Mouse (Mus musculus): ENCODE measurements around the gene Mroh3. TPM values are rescaled to one million over a fixed set of nuclear protein-coding genes. Genes with fewer than 3 reads are reported as not detected.

Gene Mroh3
- polyA plus RNA-seq, 1 experiment from 2014 or later, result 0.31 TPM

- H3K27me3 ChIP-seq, result no peaks in the 10 kb centered on the region
- WGBS, result 89% methylated on average over 7 of the region's 7 CpGs
- ATAC-seq (ENCODE audit: insufficient number of reproducible peaks, insufficient read depth, low FRiP score, low TSS enrichment), result no peak
These were observed 29.2 kb upstream of the Mroh3 start for GRCm38 (mm10) chr1:136241801-136242200.

GRCm38 (mm10) chr1:136238495-136238894 lies 25.9 kb upstream of the Mroh3 start:
- Histone ChIP-seq H3K4me1 (no peaks in the 10 kb centered on the region), H3K36me3 (no peaks in the 10 kb centered on the region), H3K4me3 (no peak overlapping the region), H3K27ac (no peak overlapping the region), H3K9ac (no peak overlapping the region), H3K9me3 (no peaks in the 10 kb centered on the region; the same call in 1 of the 2 replicates), H3K27me3 (no peaks in the 10 kb centered on the region), H3K4me2 (replicated peaks) (no peak overlapping the region)
- 90% methylated on average over 4 of the region's 4 CpGs for WGBS
- ATAC-seq (ENCODE audit: insufficient number of reproducible peaks, insufficient read depth, low FRiP score, low TSS enrichment), result no peak

More at GRCm38 (mm10) chr1:136241801-136242200, 29.2 kb upstream of the Mroh3 start:
- Histone ChIP-seq H3K4me3 (no peak overlapping the region), H3K27ac (no peak overlapping the region), H3K9me3 (no peaks in the 10 kb centered on the region; the same call in 1 of the 2 replicates), H3K4me2 (replicated peaks) (no peak overlapping the region), H3K36me3 (no peaks in the 10 kb centered on the region), H3K4me1 (no peaks in the 10 kb centered on the region), H3K9ac (no peak overlapping the region)

DNA sequence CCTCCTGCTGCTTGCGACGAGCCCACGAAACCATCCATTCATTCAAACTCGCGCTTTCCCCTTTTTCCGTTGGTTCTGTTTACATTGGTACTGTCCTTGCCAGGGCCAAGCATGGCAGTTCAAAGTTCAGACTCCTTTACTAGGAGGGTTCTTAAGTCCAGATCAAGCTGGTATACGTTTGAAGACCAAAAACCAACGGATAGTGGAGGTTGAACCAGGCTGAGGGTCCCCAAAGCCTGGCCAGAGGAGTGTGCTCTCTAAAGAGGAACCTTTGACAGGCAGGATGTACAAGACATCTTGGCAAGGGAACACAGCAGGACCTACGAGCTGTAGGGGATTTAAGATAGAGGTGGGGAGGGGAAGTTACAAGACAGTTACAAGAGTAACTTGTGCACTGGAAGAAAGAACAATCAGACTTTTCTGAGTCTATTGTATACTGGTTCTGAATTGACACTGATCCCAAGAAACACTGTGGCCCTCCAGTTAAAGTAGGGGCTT lies 22.0 kb upstream of the Mroh3 start:
- no peak for ATAC-seq (ENCODE audit: insufficient number of reproducible peaks, insufficient read depth, low FRiP score, low TSS enrichment)
- Histone ChIP-seq H3K36me3 (no peaks in the 10 kb centered on the region), H3K9ac (peak overlapping the region; percentile 67), H3K27me3 (no peaks in the 10 kb centered on the region), H3K27ac (peak overlapping the region; percentile 80), H3K9me3 (no peaks in the 10 kb centered on the region), H3K4me3 (peak overlapping the region; percentile 68), H3K4me2 (replicated peaks) (peak overlapping the region; percentile 81), H3K4me1 (peaks cover 22% of the 10 kb centered on the region)
- 3% methylated on average over 9 of the region's 9 CpGs for WGBS

DNA sequence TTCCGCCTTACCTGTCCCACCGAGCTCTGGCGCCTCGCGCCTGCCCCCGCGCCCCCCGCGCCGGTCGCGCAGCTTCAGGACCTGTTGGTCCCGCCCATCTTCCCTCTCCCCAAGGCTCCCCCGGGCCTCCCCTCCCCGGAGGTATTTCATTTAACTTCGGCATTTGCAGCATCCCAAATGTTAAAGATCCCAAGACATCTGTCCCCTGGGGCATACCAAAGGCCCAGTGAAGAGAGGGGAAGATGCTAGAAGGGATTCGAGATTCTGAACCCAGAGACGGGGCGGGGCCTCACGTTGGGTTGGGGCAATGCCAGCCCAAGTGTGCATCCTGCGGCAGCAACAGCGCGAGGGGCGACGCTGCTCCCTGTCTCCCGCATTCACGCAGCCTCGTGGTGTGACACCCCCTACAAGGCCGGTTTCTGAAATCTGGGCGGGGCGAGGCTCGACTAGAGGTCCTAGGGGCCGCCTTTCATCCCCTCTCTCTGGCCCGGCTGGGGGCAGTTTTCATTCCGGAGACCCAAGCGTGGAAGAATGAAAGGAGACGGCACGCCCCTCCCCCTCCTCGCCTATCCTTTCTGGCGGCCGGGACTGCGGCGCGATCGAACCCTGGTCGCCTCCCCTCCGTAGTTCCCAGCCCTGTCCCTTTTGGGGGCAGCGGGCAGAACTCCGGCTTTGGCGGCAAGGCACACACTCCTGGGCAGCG lies 21.4 kb upstream of the Mroh3 start, which contains the start of gene Inava:
Inava (minus strand) TSS at position 373 of the 703 bp plus-strand sequence.
- Histone ChIP-seq H3K27ac (peak within 1 kb of the TSS; percentile 80), H3K4me2 (replicated peaks) (peak within 1 kb of the TSS; percentile 81), H3K4me3 (peak within 1 kb of the TSS; percentile 68), H3K9ac (peak within 1 kb of the TSS; percentile 67), H3K4me1 (peaks cover 28% of the 10 kb centered on the region), H3K36me3 (no peaks in the 10 kb centered on the region), H3K27me3 (no peaks in the 10 kb centered on the region), H3K9me3 (no peaks in the 10 kb centered on the region)
- ATAC-seq (ENCODE audit: insufficient number of reproducible peaks, insufficient read depth, low FRiP score, low TSS enrichment), result peak; percentile 78
- 2% methylated on average over 39 of the region's 51 CpGs for WGBS

GRCm38 (mm10) chr1:136232986-136233790 lies 20.6 kb upstream of the Mroh3 start:
- Histone ChIP-seq H3K9me3 (no peaks in the 10 kb centered on the region), H3K4me1 (peaks cover 37% of the 10 kb centered on the region)
- no peak for ATAC-seq (ENCODE audit: insufficient number of reproducible peaks, insufficient read depth, low FRiP score, low TSS enrichment)

GRCm38 (mm10) chr1:136232285-136232926 lies 19.8 kb upstream of the Mroh3 start:
- Histone ChIP-seq H3K9me3 (no peaks in the 10 kb centered on the region), H3K4me1 (peaks cover 42% of the 10 kb centered on the region), H3K4me3 (peak overlapping the region; percentile 68), H3K4me2 (replicated peaks) (peak overlapping the region; percentile 81), H3K9ac (peak overlapping the region; percentile 67), H3K27me3 (no peaks in the 10 kb centered on the region), H3K27ac (peak overlapping the region; percentile 80), H3K36me3 (0 out of 2 replicates have a peak, but pooled peaks cover 5% of the 10 kb centered on the region)
- ATAC-seq (ENCODE audit: insufficient number of reproducible peaks, insufficient read depth, low FRiP score, low TSS enrichment), result no peak
- WGBS, result under 1% methylated on average over 9 of the region's 9 CpGs

More at GRCm38 (mm10) chr1:136232986-136233790, 20.6 kb upstream of the Mroh3 start:
- Histone ChIP-seq H3K36me3 (no peaks in the 10 kb centered on the region), H3K27ac (peak overlapping the region; percentile 80), H3K4me2 (replicated peaks) (peak overlapping the region; percentile 81), H3K27me3 (no peaks in the 10 kb centered on the region), H3K4me3 (peak overlapping the region; percentile 68), H3K9ac (peak overlapping the region; percentile 67)
- under 1% methylated on average over 23 of the region's 23 CpGs for WGBS

DNA sequence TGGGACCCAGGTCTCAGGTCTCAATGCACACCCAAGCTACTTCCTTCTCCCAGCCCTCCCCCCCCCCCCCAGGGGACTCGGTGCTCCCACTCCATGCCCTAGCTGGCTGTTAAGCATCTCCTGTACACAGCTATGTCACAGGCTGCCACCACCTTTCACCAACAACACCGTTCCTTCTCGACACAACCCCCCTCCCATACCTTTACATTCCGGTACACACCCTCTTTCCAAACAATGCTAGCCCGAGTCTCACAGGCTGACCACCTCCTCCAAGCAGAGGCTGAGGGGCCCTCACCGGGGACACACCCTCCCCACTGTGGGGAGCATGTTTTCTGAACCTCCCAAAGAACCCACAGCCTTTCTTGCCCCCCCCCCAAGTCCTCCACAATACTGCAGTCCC lies 19.0 kb upstream of the Mroh3 start:
- Histone ChIP-seq H3K27me3 (no peaks in the 10 kb centered on the region), H3K4me2 (replicated peaks) (peak overlapping the region; percentile 81), H3K9ac (peak overlapping the region; percentile 59), H3K9me3 (no peaks in the 10 kb centered on the region), H3K36me3 (peaks cover 13% of the 10 kb centered on the region), H3K4me1 (peaks cover 42% of the 10 kb centered on the region), H3K4me3 (peak overlapping the region; percentile 68), H3K27ac (peak overlapping the region; percentile 58)
- ATAC-seq (ENCODE audit: insufficient number of reproducible peaks, insufficient read depth, low FRiP score, low TSS enrichment), result no peak
- 2% methylated on average over 6 of the region's 6 CpGs for WGBS

GRCm38 (mm10) chr1:136230201-136230600 lies 17.6 kb upstream of the Mroh3 start:
- Histone ChIP-seq H3K9ac (peak overlapping the region; percentile 33; the same call in 1 of the 2 replicates), H3K4me1 (peaks cover 42% of the 10 kb centered on the region), H3K36me3 (peaks cover 27% of the 10 kb centered on the region), H3K9me3 (no peaks in the 10 kb centered on the region), H3K27ac (peak overlapping the region; percentile 72), H3K4me2 (replicated peaks) (peak overlapping the region; percentile 81), H3K27me3 (no peaks in the 10 kb centered on the region), H3K4me3 (peak overlapping the region; percentile 20; the same call in 1 of the 2 replicates)
- 23% methylated on average over 11 of the region's 11 CpGs for WGBS
- ATAC-seq (ENCODE audit: insufficient number of reproducible peaks, insufficient read depth, low FRiP score, low TSS enrichment), result no peak

GRCm38 (mm10) chr1:136229040-136229373 lies 16.4 kb upstream of the Mroh3 start:
- peaks cover 42% of the 10 kb centered on the region for H3K4me1 ChIP-seq
- no peak overlapping the region for H3K4me3 ChIP-seq
- H3K36me3 ChIP-seq, result peaks cover 39% of the 10 kb centered on the region
- H3K27ac ChIP-seq, result no peak overlapping the region; the same call in 1 of the 2 replicates
- no peak for ATAC-seq (ENCODE audit: insufficient number of reproducible peaks, insufficient read depth, low FRiP score, low TSS enrichment)
- H3K27me3 ChIP-seq, result no peaks in the 10 kb centered on the region
- WGBS, result 19% methylated on average over 6 of the region's 6 CpGs
- H3K9me3 ChIP-seq, result no peaks in the 10 kb centered on the region
- H3K4me2 ChIP-seq (replicated peaks), result peak overlapping the region; percentile 7; the same call in 1 of the 2 replicates
- H3K9ac ChIP-seq, result no peak overlapping the region

GRCm38 (mm10) chr1:136228328-136229039 lies 15.9 kb upstream of the Mroh3 start:
- Histone ChIP-seq H3K4me2 (replicated peaks) (peak overlapping the region; percentile 7), H3K27ac (no peak overlapping the region; the same call in 1 of the 2 replicates), H3K9me3 (no peaks in the 10 kb centered on the region), H3K36me3 (peaks cover 44% of the 10 kb centered on the region), H3K4me1 (peaks cover 42% of the 10 kb centered on the region), H3K27me3 (no peaks in the 10 kb centered on the region), H3K9ac (no peak overlapping the region), H3K4me3 (no peak overlapping the region)
- ATAC-seq (ENCODE audit: insufficient number of reproducible peaks, insufficient read depth, low FRiP score, low TSS enrichment), result no peak
- WGBS, result 20% methylated on average over 13 of the region's 13 CpGs

DNA sequence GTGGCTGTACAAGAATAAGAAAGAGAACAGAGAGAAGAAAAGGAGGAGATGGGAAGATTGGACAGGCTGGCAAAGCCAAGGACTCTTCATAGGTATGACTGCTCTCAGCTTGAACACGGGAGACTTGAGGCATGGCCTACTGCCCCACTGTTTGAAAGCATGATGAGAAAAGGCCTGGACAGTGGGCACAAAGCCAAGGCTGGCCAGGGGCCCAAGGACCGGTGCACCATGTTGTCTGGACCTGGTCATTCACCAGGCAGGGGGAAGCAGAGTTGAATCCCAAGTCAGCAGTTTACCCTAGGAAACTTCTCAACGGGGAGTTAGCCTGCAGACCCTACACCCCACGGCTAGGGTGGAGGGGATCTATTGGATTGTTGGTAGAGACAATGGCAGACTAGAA lies 15.2 kb upstream of the Mroh3 start:
- 76% methylated on average over 4 of the region's 4 CpGs for WGBS
- Histone ChIP-seq H3K36me3 (peaks cover 48% of the 10 kb centered on the region), H3K4me1 (peaks cover 42% of the 10 kb centered on the region), H3K4me2 (replicated peaks) (peak overlapping the region; percentile 7; the same call in 1 of the 2 replicates), H3K4me3 (no peak overlapping the region), H3K9me3 (no peaks in the 10 kb centered on the region), H3K27me3 (no peaks in the 10 kb centered on the region), H3K9ac (no peak overlapping the region), H3K27ac (no peak overlapping the region)
- no peak for ATAC-seq (ENCODE audit: insufficient number of reproducible peaks, insufficient read depth, low FRiP score, low TSS enrichment)

Measured in embryonic facial prominence, embryonic 12.5 days (tissue).